Mouse (Mus musculus): Measurements from ENCODE around the gene Taok3.
A peak's percentile ranks its signal among the peaks of the same experiment; 100 is the strongest.

Taok3 gene

DNA sequence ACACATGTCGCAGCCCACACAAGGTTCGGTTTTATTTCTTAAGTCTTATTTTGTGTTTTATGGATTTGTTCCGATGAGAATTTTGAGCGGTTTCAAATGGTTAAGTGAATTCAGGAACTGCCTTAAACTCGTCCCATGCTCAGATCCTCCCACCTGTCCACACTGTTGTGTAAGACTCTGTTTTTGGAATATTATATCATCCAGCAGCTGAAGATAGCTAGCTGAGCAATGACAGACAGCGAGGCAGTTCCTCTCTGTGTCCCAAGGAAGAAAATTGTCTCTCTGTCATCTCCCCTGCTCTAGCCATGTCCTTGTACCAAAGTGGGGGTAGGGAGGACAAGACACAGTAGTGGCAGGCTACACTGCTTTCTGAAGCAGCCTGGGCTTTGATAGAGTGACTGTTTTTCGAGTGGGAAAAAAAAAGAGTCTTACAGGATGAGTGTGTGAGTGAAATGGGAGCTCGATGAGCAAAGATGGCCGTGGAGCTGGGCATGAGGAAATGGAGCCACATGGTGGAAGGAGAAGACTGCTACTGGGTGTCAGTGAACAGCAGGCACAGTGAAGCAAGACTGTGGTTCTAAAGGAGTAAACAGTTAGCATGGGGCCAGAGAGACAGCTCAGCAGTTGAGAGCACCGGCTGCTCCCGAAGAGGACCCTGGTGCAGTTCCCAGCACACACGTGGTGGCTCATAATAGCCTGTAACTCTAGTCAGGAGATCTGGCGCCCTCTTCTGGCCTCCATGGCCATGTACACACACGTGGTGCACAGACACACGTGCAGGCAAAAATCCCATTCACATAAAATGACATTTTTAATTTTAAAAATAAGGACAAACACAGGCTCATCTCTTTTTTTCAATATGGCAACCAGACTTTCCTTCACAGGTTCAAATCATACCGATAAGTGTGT lies 27.5 kb downstream of the Taok3 start:
- peak; percentile 65 for DNase-seq

DNA sequence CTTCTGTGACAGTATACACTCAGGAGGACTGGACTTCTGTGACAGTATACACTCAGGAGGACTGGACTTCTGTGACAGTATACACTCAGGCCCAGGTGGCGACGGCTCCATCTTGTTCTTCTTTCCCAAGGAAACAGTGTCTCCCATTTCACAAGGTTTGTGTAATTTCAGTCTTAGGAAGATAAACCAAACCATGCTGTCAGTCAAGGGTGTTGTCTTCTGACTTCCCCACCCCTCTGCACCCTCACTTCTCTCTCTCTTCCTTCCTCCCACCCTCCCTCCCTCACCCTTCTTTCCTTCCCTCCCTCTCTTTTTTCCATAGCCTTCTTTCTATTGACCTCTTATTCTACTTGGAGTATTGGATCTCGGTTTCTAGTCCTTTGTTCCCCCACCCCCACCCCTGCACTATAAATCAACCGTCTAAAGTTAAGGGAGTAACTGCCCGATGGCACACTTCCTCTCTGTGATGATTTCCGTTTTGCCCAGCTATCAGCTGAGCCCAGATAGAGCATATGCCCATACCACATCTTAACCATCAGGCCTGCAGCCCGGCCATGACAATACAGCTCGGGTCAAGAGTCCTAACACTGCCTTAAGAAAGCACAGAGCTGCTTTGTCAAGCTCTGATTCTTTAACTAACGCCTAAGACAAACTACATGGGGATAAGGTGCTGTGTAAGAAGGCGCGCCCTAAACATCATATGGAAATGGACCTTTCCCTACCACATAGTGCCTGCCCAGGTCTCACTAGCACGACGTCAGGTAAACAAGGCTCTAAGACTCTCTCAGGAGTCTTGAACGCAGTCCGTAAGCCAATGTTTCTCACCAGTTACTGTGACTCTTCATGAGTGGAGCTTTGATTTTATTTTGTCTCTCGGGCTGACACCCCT lies 29.4 kb downstream of the Taok3 start:
- no peak for DNase-seq

DNA sequence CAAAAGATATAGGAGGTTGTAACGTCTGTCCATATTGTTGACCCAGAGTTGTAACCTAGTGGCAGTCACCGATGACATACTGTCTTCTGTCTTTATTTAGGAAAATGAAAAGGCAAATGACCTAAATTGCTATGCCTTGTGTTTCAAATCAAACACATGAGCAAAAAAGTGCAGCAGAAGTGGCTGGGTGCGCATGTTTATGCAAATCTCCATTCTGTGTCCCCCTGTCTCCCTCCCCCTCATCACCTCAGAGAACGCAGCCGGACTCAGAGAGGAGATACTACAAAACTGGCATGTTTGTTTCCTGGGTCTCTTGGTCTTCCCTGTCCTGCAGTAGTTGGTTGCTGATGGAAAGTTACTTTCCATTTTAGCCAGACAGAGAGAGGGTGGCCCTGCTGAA lies 30.1 kb downstream of the Taok3 start:
- DNase-seq, result no peak

DNA sequence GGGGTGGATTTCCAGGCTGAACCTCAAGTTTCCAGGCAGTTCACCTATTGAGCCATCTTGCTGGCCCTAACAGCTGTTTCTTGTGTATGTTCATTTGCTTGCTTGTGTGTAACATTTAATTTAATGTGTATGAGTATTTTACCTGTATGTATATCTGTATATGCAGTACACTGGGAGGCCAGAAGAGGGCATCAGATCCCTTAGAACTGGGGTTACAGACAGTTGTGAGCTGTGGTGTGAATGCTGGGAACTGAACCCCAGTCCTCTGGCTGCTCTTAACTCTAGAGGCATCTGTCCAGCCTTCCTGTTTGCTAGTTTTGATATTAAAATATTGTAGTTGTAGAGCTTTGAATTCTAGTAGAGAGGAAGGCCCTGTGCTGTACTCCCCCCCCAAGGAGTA lies 33.0 kb downstream of the Taok3 start:
- no peak for DNase-seq

DNA sequence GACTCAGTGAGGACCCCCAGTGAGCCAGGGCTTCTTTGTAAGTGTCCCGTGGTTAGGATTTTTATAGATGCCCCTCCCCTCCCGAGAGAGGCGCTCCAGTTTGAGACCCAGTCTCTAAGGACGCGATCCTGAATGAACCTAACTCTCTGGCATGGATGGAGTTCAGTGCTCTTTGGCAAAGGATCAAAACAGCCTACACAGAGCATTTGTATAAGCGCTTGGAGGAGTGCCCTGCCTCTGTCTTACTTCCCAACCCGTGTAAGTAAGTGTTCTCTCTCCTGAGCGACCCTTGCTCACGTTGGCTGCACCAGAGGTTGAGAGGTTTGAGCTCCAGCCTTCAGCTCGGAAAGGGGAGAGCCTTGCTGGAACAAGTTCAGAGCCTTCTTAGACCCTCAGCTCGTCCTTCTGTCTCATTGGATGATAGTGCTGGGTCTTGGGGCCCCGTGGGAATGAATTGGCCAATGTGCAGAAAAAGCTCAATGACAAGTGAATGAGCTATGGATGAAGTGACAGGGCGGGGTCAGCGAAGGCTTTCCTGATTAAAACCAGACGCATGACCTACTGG lies 33.7 kb downstream of the Taok3 start:
- DNase-seq, result peak; percentile 55

DNA sequence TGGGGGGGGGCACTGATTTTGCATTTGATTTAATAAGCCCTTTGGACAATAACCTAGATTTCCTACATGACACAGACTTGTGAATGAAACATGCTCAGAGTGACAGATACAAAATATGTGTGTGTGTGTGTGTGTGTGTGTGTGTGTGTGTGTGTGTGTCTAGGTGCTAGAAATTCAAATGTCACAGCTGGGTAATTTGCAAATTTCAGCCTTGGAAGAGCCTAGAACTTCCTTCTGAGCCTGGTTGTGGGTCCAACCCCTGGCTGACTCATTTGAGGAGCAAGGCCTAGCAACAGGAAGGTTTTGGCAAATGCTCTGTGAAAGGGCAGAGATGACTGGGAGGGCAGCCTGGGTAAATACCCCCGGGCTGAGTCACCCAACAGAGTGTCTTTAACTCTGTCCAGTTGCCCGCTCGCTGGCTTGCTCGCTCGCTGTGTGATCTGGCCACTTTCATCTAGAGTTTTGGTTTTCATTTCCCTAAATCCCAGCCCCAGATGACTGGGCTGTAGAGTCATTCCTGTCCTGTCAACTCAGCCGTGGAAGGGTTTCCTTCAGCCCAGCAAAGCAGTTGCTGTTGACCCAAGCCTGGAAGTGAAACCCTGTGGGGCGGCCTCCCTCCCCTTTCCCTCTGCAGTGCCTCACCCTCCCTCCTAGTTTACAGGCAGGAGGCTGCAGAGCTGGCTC lies 38.5 kb downstream of the Taok3 start:
- DNase-seq, result no peak

DNA sequence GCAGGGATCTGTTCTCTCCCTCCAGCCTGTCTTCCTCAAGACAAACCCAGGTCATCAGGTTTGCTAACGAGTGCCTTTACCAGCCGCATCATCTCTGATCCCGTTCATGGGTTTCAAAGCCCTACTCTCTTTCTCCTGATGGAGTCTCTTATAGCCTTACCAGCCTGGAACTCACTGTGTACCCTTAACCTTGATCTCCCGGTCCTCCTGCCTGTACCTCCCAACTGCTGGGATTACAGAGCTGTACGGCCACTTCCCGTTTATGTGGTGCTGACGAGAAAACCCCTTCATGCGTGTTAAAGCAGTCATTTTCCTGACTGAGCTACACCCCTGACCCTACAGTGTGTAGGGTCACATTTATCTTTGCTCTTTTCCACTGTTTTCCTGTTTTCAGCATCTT lies 39.4 kb downstream of the Taok3 start:
- no peak for DNase-seq

DNA sequence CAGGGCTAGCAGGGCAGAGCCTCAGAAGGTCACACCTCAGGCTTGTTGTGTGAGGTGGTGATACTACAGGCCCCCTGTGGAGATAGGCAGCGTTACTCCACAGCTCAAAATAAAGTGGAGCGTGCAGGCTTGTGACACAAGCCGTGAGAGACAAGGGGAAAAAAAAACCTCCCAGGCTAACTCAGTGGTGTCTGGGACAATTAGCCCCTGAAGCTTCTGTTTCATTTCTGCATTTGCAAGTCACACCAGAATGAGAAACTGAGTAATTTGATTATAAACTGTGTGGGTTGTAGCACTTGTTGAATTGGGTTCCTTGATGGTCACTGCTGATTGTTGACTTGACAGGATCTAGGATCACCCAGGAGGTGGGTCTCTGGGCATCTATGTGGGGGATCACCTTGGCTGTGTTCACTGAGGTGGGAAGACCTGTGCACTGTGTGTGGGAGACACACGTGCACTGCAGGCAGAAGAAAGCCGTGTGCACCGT lies 39.9 kb downstream of the Taok3 start:
- no peak for DNase-seq

DNA sequence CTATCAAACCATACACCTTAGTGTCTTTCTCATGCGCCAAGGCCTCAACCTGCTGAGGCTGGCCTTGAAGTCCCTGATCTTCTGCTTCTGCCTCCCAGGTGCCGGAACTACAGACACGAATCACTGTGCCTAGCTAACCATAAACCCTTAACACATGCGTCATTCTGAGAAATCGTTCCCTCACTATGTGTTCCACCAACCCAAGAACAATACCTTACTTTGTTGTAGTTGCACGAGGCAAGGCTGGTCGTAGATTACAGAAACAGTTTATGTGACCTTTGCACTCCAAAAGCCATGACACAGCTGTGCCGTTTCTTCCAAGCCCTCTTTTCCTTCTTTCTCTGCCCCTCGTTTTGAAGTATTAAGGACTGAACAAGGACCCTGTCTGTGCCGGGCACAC lies 40.6 kb downstream of the Taok3 start:
- DNase-seq, result no peak

DNA sequence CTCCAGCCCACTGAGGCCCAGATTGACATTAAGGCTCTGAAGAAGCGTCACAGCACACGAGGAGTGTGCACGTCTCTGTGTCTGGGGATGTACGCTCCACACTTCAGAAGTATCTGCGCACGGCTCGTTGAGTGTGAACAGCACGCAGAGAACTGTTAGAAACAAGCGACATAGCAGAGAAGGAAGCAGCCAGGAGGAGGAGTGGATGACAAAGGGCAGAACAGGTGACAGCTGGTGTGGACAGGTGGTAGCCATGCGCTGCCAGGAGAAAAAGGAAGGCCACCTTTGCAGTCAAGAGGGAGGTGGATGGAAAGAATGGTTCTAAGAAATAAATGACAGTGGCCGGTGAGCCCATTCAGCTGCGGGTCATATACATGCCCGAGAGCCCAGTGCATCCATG lies 43.9 kb downstream of the Taok3 start:
- DNase-seq, result peak; percentile 97

DNA sequence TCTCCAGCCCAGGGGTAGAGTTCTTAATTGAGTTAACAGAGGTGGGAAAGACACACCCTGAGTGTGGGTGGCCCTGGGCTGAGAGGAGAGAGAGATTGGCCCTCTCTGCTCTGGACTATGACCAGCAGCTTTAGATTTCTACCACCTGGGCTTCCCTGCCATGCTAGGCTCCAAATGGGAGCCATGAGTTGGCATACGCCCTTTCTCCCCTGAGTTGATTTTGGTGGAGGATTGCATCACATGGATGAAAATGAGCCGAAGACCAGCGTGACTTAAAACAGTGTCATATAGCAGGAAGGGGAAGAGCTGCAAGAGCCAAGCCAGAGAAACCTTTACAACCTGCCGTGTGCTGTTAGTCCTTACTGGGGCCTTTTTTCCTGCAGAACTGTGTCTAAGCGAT lies 44.6 kb downstream of the Taok3 start:
- peak; percentile 64 for DNase-seq

DNA sequence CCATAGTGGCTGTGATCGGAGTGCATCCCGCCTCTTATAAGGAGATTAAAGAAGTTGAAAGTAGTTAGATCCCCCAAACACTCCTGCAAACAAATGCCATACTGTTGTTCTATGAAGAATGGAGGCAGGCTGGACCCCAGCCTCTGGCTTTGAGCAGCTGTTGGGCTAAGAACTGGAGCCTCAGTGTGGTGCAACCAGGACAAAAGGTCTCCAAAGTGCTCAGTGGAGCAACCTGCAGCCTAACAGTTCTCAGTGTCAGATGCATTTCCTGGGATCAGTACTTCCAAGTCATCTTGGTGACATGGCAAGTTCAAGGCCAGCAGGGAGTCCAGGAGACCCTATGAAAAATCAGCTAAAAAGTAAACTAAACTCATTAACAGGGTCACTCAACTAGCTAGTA lies 45.0 kb downstream of the Taok3 start:
- DNase-seq, result no peak

DNA sequence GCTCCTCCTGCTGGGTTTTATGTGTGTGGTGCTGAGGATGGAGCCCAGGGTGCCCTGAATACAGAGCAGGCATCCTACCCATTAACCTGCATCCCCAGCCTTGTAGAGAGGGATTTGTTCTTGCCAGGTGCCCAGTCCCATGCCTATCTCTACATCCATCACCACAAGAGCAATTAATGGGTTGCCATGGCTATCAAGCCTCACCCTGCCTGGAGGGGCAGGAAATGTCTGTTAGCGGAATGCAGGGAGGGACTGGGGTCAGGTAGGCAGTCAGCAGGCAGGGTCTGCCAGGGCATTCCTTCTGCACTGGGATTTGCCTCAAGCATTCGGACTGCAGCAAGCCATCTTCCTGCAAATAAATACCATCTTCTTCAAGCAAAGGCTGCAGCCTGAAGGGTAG lies 46.0 kb downstream of the Taok3 start:
- DNase-seq, result no peak

DNA sequence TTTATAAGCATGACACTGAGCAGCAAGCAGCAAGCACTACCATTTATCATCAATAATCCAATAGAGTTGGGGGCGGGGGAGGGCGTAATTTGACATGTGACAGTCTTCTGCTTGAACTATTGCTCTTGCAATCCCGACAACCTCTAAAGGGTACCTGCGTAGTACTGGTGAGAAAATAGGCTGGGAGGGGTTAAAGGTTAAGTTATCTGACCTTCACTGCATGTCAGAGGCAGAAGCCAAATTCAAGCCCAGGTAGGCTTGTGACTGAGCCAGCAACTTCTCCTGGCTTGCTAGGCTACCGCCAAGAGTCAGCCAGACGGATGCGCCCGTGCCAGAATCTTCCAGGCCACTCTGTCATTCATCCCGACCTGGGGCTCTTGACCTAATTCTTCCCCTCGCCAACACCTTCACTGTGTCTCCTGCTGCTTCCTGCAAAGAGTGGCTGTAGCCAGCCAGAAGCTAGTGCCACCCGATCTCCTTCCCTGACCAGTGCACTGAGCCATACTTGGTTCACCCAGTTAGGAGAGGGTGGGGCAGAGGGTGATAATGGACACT lies 47.0 kb downstream of the Taok3 start:
- DNase-seq, result peak; percentile 98

DNA sequence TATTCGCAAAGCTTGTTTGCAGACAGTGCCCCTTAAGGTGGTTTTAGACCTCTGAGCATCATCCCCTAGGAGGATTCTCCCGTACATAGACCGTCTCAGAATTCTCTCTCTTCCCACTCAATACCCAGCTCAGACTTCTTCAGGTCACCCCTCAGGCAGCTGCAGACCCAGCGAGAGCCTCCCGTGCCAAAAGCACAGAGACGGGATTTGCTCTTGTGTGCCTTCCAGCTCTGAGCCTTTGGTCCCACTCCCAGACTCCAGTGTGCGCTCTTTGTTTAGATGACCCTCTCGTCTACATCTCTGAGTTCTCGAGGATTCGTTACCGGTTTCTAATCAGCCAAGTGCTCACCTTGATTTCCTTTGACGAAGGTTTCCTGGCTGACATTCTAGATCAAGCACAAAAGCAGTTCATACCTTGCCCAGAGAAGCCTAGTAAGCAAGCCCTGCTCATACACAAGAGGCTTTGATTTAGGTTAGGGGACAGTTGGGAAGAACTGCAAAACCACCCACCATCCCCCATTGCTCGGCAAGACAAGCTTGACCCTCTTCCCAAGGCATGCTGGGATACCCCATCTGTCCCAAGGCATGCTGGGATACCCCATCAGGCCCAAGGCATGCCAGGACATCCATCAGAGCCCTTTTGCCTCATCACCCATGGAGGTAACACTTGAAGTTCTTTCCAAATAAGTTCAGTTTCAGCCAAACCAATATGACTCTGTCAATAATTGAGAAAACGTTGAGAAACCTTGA lies 48.6 kb downstream of the Taok3 start:
- DNase-seq, result peak; percentile 46

DNA sequence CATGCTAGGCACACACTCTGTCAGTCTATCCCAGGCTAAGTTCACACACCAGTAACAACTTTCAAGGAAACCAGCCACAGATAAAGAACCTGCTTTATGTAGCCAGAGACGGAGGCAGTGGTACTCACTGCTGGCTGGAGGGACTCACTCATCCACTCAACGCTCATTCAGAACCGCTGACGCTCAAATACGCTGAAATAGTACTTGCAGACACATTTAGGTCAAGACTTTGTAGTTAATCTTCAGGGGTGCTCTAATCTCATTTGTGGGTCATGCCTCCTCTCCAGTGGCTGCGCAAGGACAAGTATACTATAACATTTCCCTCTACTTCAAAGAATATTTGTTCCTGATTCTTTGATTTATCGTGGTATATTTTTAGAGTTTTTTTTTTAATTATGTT lies 54.1 kb downstream of the Taok3 start:
- no peak for DNase-seq

DNA sequence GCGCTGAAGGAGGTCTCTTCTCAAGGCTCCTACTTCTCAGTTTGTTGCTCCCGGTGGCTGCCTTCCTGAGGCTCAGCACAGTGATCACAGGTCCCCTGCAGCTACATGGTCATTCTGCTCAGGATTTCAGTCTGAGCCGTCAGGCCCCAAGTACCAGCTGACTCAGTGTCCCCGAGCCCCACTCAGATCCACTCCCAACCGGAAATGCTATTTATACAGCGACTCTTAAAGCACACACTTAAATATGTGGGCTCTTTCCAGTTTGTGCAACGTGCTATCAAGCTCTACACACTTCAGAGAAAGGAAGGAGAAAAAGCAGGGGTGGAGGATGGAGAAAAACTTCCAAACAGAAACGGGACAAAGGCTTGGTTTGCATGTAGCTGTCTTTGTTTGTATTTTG lies 56.0 kb downstream of the Taok3 start:
- DNase-seq, result no peak

DNA sequence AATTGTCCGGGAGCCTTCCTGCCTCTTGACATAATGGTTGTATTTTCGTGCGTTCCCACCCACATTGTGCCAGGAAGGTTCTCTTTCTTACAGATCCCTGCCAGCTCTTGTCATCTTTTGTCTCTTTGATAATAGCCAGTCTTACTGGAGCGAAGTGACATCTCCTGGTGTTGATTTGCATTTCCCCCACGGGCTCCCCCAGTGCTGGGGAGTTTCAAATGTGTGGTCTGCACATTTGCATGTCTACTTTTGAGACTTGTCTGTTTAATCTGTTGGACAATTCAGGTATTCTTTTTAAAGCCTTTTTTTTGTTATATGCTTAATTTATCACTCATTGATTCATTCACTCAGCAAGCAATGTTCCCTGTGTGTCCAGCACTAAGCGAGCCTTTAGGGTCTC lies 58.1 kb downstream of the Taok3 start:
- no peak for DNase-seq

DNA sequence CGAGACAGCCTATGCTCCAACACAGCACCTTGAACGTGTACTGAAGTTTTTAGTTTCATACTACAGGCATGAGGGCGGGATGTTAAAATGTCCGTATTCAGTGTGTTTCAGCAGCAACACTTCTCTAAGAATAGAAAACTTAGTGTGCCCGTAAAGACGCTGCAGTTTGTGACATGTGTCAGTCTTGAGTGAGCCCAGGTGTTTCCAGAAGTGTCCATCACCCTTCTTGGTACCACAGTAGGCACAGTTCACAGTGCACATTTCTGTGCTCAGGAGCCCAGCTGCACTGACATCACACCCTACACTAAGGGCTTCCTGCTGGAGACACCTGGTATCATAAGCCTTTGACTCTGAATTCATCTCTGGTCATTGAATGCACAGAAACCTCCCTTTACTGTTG lies 58.6 kb downstream of the Taok3 start:
- DNase-seq, result no peak

DNA sequence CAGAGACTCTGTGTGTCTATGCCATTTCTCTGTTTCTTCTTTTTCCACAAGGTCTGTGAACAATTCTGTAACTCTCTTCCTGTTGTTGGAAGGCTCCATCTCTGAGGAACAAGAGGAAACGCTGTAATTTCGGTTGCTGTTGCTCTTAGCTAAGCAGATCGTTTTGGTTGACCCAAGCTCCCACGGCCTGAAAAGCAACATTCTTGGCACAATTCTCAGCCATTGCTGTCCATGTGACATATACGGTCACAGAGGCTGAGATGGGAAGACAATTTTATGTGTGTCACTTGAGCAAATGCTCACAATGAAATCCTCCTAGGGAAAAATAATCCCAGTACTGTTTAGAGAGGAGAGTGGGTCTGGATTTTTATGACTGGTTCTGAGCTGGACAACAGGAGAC lies 62.0 kb downstream of the Taok3 start:
- DNase-seq, result no peak

DNA sequence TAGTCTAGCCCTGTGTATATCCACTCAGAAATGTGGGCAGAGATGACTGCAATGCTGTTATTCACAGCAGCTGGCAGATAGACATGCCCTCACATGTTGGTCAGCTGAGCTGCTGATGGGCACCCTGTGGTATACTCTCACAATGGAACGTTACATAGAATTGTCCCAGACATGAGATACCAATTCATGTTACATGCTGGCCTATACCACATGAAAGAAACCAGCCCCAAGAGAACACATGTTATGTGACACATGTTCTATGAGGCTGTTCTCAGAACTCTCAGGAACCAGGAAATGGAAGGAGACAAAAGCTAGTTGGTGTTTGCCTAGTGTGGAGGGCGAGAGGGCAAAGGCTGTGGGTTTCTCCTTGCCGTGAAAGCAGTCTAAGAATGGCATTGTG lies 62.5 kb downstream of the Taok3 start:
- DNase-seq, result no peak

DNA sequence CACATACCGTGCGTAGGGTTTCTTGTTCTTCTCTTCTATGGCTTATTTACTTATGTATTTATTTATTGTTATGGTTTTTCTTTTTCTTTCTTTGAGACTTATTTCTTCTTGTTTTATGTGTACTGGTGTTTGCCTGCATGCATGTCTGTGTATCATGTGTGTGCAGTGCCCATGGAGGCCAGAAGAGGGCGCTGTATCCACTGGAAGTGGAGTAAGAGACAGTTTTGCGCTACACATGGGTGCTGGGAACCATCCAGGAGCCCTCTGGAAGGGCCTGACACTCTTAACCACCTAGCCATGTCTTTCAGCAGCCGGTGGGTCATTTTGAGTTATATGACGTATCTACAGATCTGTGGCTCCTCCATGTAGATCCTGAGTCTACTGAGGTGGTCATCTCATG lies 64.9 kb downstream of the Taok3 start:
- DNase-seq, result no peak

All from cerebellum, adult 9-10 months (tissue).